Mouse (Mus musculus) hindbrain, embryonic 16.5 days (tissue): ENCODE data around the gene Kctd3. TPM values are rescaled to one million over a fixed set of nuclear protein-coding genes. Genes with fewer than 3 reads are reported as not detected.

Source experiments
- ATAC-seq: fragments of 200-750 bp; cut with Nextera tagmentation; 2 replicates; pipeline ENCODE4 v1.8.0; 2017; ENCODE audit warnings: moderate TSS enrichment, moderate library complexity
- H3K27ac ChIP-seq: fragments of 300-500 bp; sonication (generic); 2 replicates; pipeline ENCODE4 v1.5.1; 2014; ENCODE audit warnings: low read depth, mild to moderate bottlenecking, control low read depth, low read length, moderate library complexity
- H3K27me3 ChIP-seq: fragments of 300-500 bp; sonication (generic); replicated peaks from 2 replicates; pipeline ENCODE4 v1.6.1; 2014; ENCODE audit warnings: low read length; ENCODE audit not compliant: control insufficient read depth, insufficient read depth
- H3K36me3 ChIP-seq: fragments of 300-500 bp; sonication (generic); 2 replicates; pipeline ENCODE4 v1.6.1; 2014; ENCODE audit warnings: mild to moderate bottlenecking, low read length, moderate library complexity, mixed read lengths; ENCODE audit not compliant: control insufficient read depth, insufficient read depth
- H3K4me1 ChIP-seq: fragments of 300-500 bp; sonication (generic); 2 replicates; pipeline ENCODE4 v1.6.1; 2014; ENCODE audit warnings: low read depth, low read length; ENCODE audit not compliant: control insufficient read depth, insufficient read depth
- H3K4me2 ChIP-seq: fragments of 300-500 bp; sonication (generic); 2 replicates; pipeline ENCODE4 v1.6.1; 2014; ENCODE audit warnings: mild to moderate bottlenecking, low read length, control low read depth, moderate library complexity
- H3K4me3 ChIP-seq: fragments of 300-500 bp; sonication (generic); 2 replicates; pipeline ENCODE4 v1.5.1; 2014; ENCODE audit warnings: mild to moderate bottlenecking, low read length, control low read depth, moderate library complexity
- H3K9ac ChIP-seq: fragments of 300-500 bp; sonication (generic); 2 replicates; pipeline ENCODE4 v1.6.1; 2014; ENCODE audit warnings: low read depth, mild to moderate bottlenecking, control low read depth, low read length, moderate library complexity
- H3K9me3 ChIP-seq: fragments of 300-500 bp; sonication (generic); 2 replicates; pipeline ENCODE4 v1.6.1; 2014; ENCODE audit warnings: mild to moderate bottlenecking, low read length, moderate library complexity; ENCODE audit not compliant: control insufficient read depth
- WGBS: fragments of 180-500 bp; shearing (Covaris S2); extraction: QIAGEN DNeasy Blood & Tissue Kit; methylation state at CpG from one replicate; pipeline ENCODE4 v1.1.7; 2014; 5-methylcytosine and 5-hydroxymethylcytosine counted together
- polyA plus RNA-seq: library from polyadenylated mRNA; unstranded; fragments of >200 nt; fragmentation: Nextera tagmentation; extraction: Ambion mirVana; gene quantifications from 2 replicates; pipeline ENCODE4 v1.2.1, GENCODE M21; 2015

The Kctd3 gene
- polyA plus RNA-seq, 1 experiment from 2014 or later = 45.8 TPM

GRCm38 (mm10) chr1:188947794-188948193 is 59.8 kb downstream of the Kctd3 start:
- peaks cover 4% of the 10 kb centered on the region for H3K4me1 ChIP-seq
- H3K9ac ChIP-seq = no peak overlapping the region
- ATAC-seq = no peak
- H3K27ac ChIP-seq = no peak overlapping the region
- no peaks in the 10 kb centered on the region for H3K27me3 ChIP-seq
- H3K4me2 ChIP-seq = no peak overlapping the region
- WGBS = 60% methylated on average over 5 of the region's 5 CpGs
- H3K36me3 ChIP-seq = no peaks in the 10 kb centered on the region
- H3K9me3 ChIP-seq = no peaks in the 10 kb centered on the region
- H3K4me3 ChIP-seq = no peak overlapping the region

GRCm38 (mm10) chr1:188946849-188947248 is 60.8 kb downstream of the Kctd3 start:
- 94% methylated on average over 11 of the region's 11 CpGs for WGBS
- Histone ChIP-seq H3K9ac (no peak overlapping the region), H3K36me3 (no peaks in the 10 kb centered on the region), H3K4me1 (peaks cover 4% of the 10 kb centered on the region), H3K9me3 (no peaks in the 10 kb centered on the region), H3K4me2 (no peak overlapping the region), H3K27ac (no peak overlapping the region), H3K4me3 (no peak overlapping the region), H3K27me3 (no peaks in the 10 kb centered on the region)
- no peak for ATAC-seq

- no peak overlapping the region for H3K9ac ChIP-seq
- no peak overlapping the region for H3K27ac ChIP-seq
- no peaks in the 10 kb centered on the region for H3K9me3 ChIP-seq
- no peaks in the 10 kb centered on the region for H3K27me3 ChIP-seq
- H3K4me2 ChIP-seq = no peak overlapping the region
- H3K4me3 ChIP-seq = no peak overlapping the region
- WGBS = 43% methylated on average over 8 of the region's 8 CpGs
- H3K36me3 ChIP-seq = no peaks in the 10 kb centered on the region
- H3K4me1 ChIP-seq = peaks cover 4% of the 10 kb centered on the region
- no peak for ATAC-seq
These were observed 62.3 kb downstream of the Kctd3 start for GRCm38 (mm10) chr1:188945326-188945725.

GRCm38 (mm10) chr1:188937246-188937780 is 70.3 kb downstream of the Kctd3 start:
- no peaks in the 10 kb centered on the region for H3K27me3 ChIP-seq
- ATAC-seq = no peak
- no peaks in the 10 kb centered on the region for H3K9me3 ChIP-seq
- H3K27ac ChIP-seq = no peak overlapping the region
- no peak overlapping the region for H3K9ac ChIP-seq
- H3K4me3 ChIP-seq = no peak overlapping the region
- 65% methylated on average over 14 of the region's 14 CpGs for WGBS
- H3K4me1 ChIP-seq = no peaks in the 10 kb centered on the region
- no peaks in the 10 kb centered on the region for H3K36me3 ChIP-seq
- H3K4me2 ChIP-seq = no peak overlapping the region
